Mouse (Mus musculus) liver, embryonic 15.5 days (tissue): ENCODE measurements around the gene Eno1. TPM values are rescaled to one million over a fixed set of nuclear protein-coding genes. Genes with fewer than 3 reads are reported as not detected.
A peak's percentile ranks its signal among the peaks of the same experiment; 100 is the strongest.

Source experiments
- ATAC-seq: fragments of 200-750 bp; cut with Nextera tagmentation; 2 replicates; pipeline ENCODE4 v1.8.0; 2017; ENCODE audit warnings: moderate number of reproducible peaks, mild to moderate bottlenecking, moderate library complexity; ENCODE audit not compliant: insufficient read depth
- H3K27ac ChIP-seq: fragments of 300-500 bp; sonication (generic); replicated peaks from 2 replicates; pipeline ENCODE4 v1.5.1; 2015; ENCODE audit warnings: mild to moderate bottlenecking, inconsistent platforms
- H3K27me3 ChIP-seq: fragments of 300-500 bp; sonication (generic); 2 replicates; pipeline ENCODE4 v1.6.1; 2015; ENCODE audit warnings: mild to moderate bottlenecking, inconsistent platforms
- H3K36me3 ChIP-seq: fragments of 300-500 bp; sonication (generic); replicated peaks from 2 replicates; pipeline ENCODE4 v1.6.1; 2015; ENCODE audit warnings: moderate library complexity, mild to moderate bottlenecking, inconsistent platforms
- H3K4me1 ChIP-seq: fragments of 300-500 bp; sonication (generic); replicated peaks from 2 replicates; pipeline ENCODE4 v1.6.1; 2015; ENCODE audit warnings: inconsistent platforms
- H3K4me2 ChIP-seq: fragments of 300-500 bp; sonication (generic); 2 replicates; pipeline ENCODE4 v1.6.1; 2015; ENCODE audit warnings: moderate library complexity, mild to moderate bottlenecking, inconsistent platforms
- H3K4me3 ChIP-seq: fragments of 300-500 bp; sonication (generic); replicated peaks from 2 replicates; pipeline ENCODE4 v1.5.1; 2015; ENCODE audit warnings: mild to moderate bottlenecking, inconsistent platforms
- H3K9ac ChIP-seq: fragments of 300-500 bp; sonication (generic); 2 replicates; pipeline ENCODE4 v1.6.1; 2015; ENCODE audit warnings: moderate library complexity, mild to moderate bottlenecking, inconsistent platforms
- H3K9me3 ChIP-seq: fragments of 300-500 bp; sonication (generic); replicated peaks from 2 replicates; pipeline ENCODE4 v1.6.1; 2016; ENCODE audit warnings: inconsistent platforms
- WGBS: fragments of 180-500 bp; shearing (Covaris S2); methylation state at CpG from one replicate; pipeline ENCODE4 v1.1.7; 2015; ENCODE audit warnings: mixed read lengths; ENCODE audit not compliant: insufficient replicate concordance; 5-methylcytosine and 5-hydroxymethylcytosine counted together
- polyA plus RNA-seq: library from polyadenylated mRNA; unstranded; fragments of >200 nt; fragmentation: Nextera tagmentation; extraction: Ambion mirVana; gene quantifications from 2 replicates; pipeline ENCODE4 v1.2.1, GENCODE M21; 2015

Eno1 gene
- polyA plus RNA-seq, 1 experiment from 2014 or later, result 557 TPM

- Histone ChIP-seq H3K9ac (no peak overlapping the region), H3K9me3 (no peaks in the 10 kb centered on the region), H3K27me3 (no peaks in the 10 kb centered on the region), H3K4me1 (peaks cover 83% of the 10 kb centered on the region), H3K4me3 (peak overlapping the region; percentile 88), H3K36me3 (peaks cover 42% of the 10 kb centered on the region), H3K27ac (peak overlapping the region; percentile 56; the same call in 1 of the 2 replicates), H3K4me2 (peak overlapping the region; percentile 97)
- 52% methylated on average over 5 of the region's 5 CpGs for WGBS
- ATAC-seq, result no peak
These were observed 2.6 kb downstream of the Eno1 start for GRCm38 (mm10) chr4:150239087-150239480.

- H3K27me3 ChIP-seq, result no peaks in the 10 kb centered on the region
- no peaks in the 10 kb centered on the region for H3K9me3 ChIP-seq
- no peak overlapping the region for H3K9ac ChIP-seq
- H3K4me1 ChIP-seq, result peaks cover 81% of the 10 kb centered on the region
- no peak for ATAC-seq
- H3K4me2 ChIP-seq, result peak overlapping the region; percentile 97
- H3K4me3 ChIP-seq, result peak overlapping the region; percentile 88
- peaks cover 47% of the 10 kb centered on the region for H3K36me3 ChIP-seq
- 31% methylated on average over 6 of the region's 6 CpGs for WGBS
- peak overlapping the region; percentile 38; the same call in 1 of the 2 replicates for H3K27ac ChIP-seq
These were observed 3.0 kb downstream of the Eno1 start for GRCm38 (mm10) chr4:150239503-150239902.

- no peak overlapping the region for H3K9ac ChIP-seq
- peaks cover 76% of the 10 kb centered on the region for H3K4me1 ChIP-seq
- 6% methylated on average over 6 of the region's 6 CpGs for WGBS
- H3K4me3 ChIP-seq, result 0 out of 2 replicates have a peak overlapping the region, but pooled peaks have one; percentile 88
- peak overlapping the region; percentile 38; the same call in 1 of the 2 replicates for H3K27ac ChIP-seq
- peaks cover 51% of the 10 kb centered on the region for H3K36me3 ChIP-seq
- no peaks in the 10 kb centered on the region for H3K9me3 ChIP-seq
- peak overlapping the region; percentile 97 for H3K4me2 ChIP-seq
- ATAC-seq, result no peak
- H3K27me3 ChIP-seq, result no peaks in the 10 kb centered on the region
These were observed 3.4 kb downstream of the Eno1 start for GRCm38 (mm10) chr4:150239951-150240368.

GRCm38 (mm10) chr4:150240381-150240886 lies 3.9 kb downstream of the Eno1 start:
- Histone ChIP-seq H3K9me3 (no peaks in the 10 kb centered on the region), H3K27ac (no peak overlapping the region), H3K4me2 (no peak overlapping the region), H3K4me1 (peaks cover 72% of the 10 kb centered on the region), H3K27me3 (no peaks in the 10 kb centered on the region), H3K36me3 (peaks cover 56% of the 10 kb centered on the region), H3K9ac (no peak overlapping the region), H3K4me3 (no peak overlapping the region)
- 75% methylated on average over 1 of the region's 1 CpGs for WGBS
- no peak for ATAC-seq

- Histone ChIP-seq H3K36me3 (peaks cover 69% of the 10 kb centered on the region), H3K27ac (no peak overlapping the region), H3K4me1 (peaks cover 61% of the 10 kb centered on the region), H3K27me3 (no peaks in the 10 kb centered on the region), H3K9me3 (no peaks in the 10 kb centered on the region), H3K4me3 (no peak overlapping the region), H3K4me2 (no peak overlapping the region), H3K9ac (no peak overlapping the region)
- 76% methylated on average over 4 of the region's 4 CpGs for WGBS
- no peak for ATAC-seq
These were observed 5.2 kb downstream of the Eno1 start for GRCm38 (mm10) chr4:150241708-150242107.

GRCm38 (mm10) chr4:150242745-150243144 lies 6.2 kb downstream of the Eno1 start:
- H3K36me3 ChIP-seq, result peaks cover 79% of the 10 kb centered on the region
- no peak overlapping the region for H3K4me3 ChIP-seq
- no peaks in the 10 kb centered on the region for H3K9me3 ChIP-seq
- no peak overlapping the region for H3K27ac ChIP-seq
- WGBS, result 52% methylated on average over 5 of the region's 5 CpGs
- no peak overlapping the region for H3K9ac ChIP-seq
- H3K4me2 ChIP-seq, result no peak overlapping the region
- no peak for ATAC-seq
- peaks cover 55% of the 10 kb centered on the region for H3K4me1 ChIP-seq
- H3K27me3 ChIP-seq, result no peaks in the 10 kb centered on the region

- H3K4me2 ChIP-seq, result no peak overlapping the region
- H3K9ac ChIP-seq, result no peak overlapping the region
- no peak overlapping the region for H3K4me3 ChIP-seq
- peaks cover 33% of the 10 kb centered on the region for H3K4me1 ChIP-seq
- 56% methylated on average over 2 of the region's 2 CpGs for WGBS
- ATAC-seq, result no peak
- no peak overlapping the region for H3K27ac ChIP-seq
- no peaks in the 10 kb centered on the region for H3K9me3 ChIP-seq
- peaks cover 93% of the 10 kb centered on the region for H3K36me3 ChIP-seq
- H3K27me3 ChIP-seq, result no peaks in the 10 kb centered on the region
These were observed 9.4 kb downstream of the Eno1 start for GRCm38 (mm10) chr4:150245876-150246275.

GRCm38 (mm10) chr4:150248009-150248408 lies 11.5 kb downstream of the Eno1 start:
- WGBS, result 66% methylated on average over 5 of the region's 5 CpGs

GRCm38 (mm10) chr4:150248917-150249316 lies 12.4 kb downstream of the Eno1 start:
- peaks cover 65% of the 10 kb centered on the region for H3K36me3 ChIP-seq
- no peak overlapping the region for H3K4me2 ChIP-seq
- H3K27me3 ChIP-seq, result no peaks in the 10 kb centered on the region
- 81% methylated on average over 5 of the region's 5 CpGs for WGBS
- no peak for ATAC-seq
- H3K9me3 ChIP-seq, result no peaks in the 10 kb centered on the region
- no peak overlapping the region for H3K4me3 ChIP-seq
- H3K4me1 ChIP-seq, result peaks cover 9% of the 10 kb centered on the region
- no peak overlapping the region for H3K9ac ChIP-seq
- H3K27ac ChIP-seq, result no peak overlapping the region

More at GRCm38 (mm10) chr4:150248009-150248408, 11.5 kb downstream of the Eno1 start:
- Histone ChIP-seq H3K4me1 (peaks cover 14% of the 10 kb centered on the region), H3K27ac (no peak overlapping the region), H3K4me2 (no peak overlapping the region), H3K9me3 (no peaks in the 10 kb centered on the region), H3K27me3 (no peaks in the 10 kb centered on the region), H3K9ac (no peak overlapping the region), H3K4me3 (no peak overlapping the region), H3K36me3 (peaks cover 74% of the 10 kb centered on the region)
- ATAC-seq, result 0 out of 2 replicates have a peak, but pooled peaks have one; percentile 27

- Histone ChIP-seq H3K4me1 (peaks cover 9% of the 10 kb centered on the region), H3K27ac (no peak overlapping the region), H3K36me3 (peaks cover 56% of the 10 kb centered on the region), H3K9ac (no peak overlapping the region), H3K27me3 (no peaks in the 10 kb centered on the region), H3K4me3 (no peak overlapping the region), H3K9me3 (no peaks in the 10 kb centered on the region), H3K4me2 (no peak overlapping the region)
- no peak for ATAC-seq
- 61% methylated on average over 5 of the region's 5 CpGs for WGBS
These were observed 13.3 kb downstream of the Eno1 start for GRCm38 (mm10) chr4:150249731-150250270.

- no peak for ATAC-seq
- H3K9me3 ChIP-seq, result no peaks in the 10 kb centered on the region
- no peak overlapping the region for H3K9ac ChIP-seq
- H3K4me3 ChIP-seq, result no peak overlapping the region
- H3K36me3 ChIP-seq, result peaks cover 46% of the 10 kb centered on the region
- H3K4me2 ChIP-seq, result no peak overlapping the region
- H3K27me3 ChIP-seq, result no peaks in the 10 kb centered on the region
- WGBS, result 67% methylated on average over 18 of the region's 18 CpGs
- H3K27ac ChIP-seq, result no peak overlapping the region
- peaks cover 9% of the 10 kb centered on the region for H3K4me1 ChIP-seq
These were observed 14.3 kb downstream of the Eno1 start for GRCm38 (mm10) chr4:150250549-150251422.
